Mouse (Mus musculus) hindbrain, embryonic 13.5 days (tissue): ENCODE measurements around the gene Cox16. TPM values are rescaled to one million over a fixed set of nuclear protein-coding genes. Genes with fewer than 3 reads are reported as not detected.

Experiments used
- ATAC-seq: fragments of 200-750 bp; cut with Nextera tagmentation; 2 replicates; pipeline ENCODE4 v1.8.0; 2017; ENCODE audit warnings: moderate TSS enrichment; ENCODE audit not compliant: low FRiP score
- H3K27ac ChIP-seq: fragments of 300-500 bp; sonication (generic); 2 replicates; pipeline ENCODE4 v1.5.1; 2015; ENCODE audit warnings: inconsistent platforms, mild to moderate bottlenecking, moderate library complexity
- H3K27me3 ChIP-seq: fragments of 300-500 bp; sonication (generic); 2 replicates; pipeline ENCODE4 v1.6.1; 2015; ENCODE audit warnings: mild to moderate bottlenecking, inconsistent platforms
- H3K36me3 ChIP-seq: fragments of 300-500 bp; sonication (generic); 2 replicates; pipeline ENCODE4 v1.6.1; 2015; ENCODE audit warnings: mild to moderate bottlenecking, inconsistent platforms
- H3K4me1 ChIP-seq: fragments of 300-500 bp; sonication (generic); replicated peaks from 2 replicates; pipeline ENCODE4 v1.6.1; 2015; ENCODE audit warnings: inconsistent platforms
- H3K4me2 ChIP-seq: fragments of 300-500 bp; sonication (generic); 2 replicates; pipeline ENCODE4 v1.6.1; 2015; ENCODE audit warnings: inconsistent platforms, mild to moderate bottlenecking, moderate library complexity
- H3K4me3 ChIP-seq: fragments of 300-500 bp; sonication (generic); 2 replicates; pipeline ENCODE4 v1.5.1; 2015; ENCODE audit warnings: mild to moderate bottlenecking, inconsistent platforms
- H3K9ac ChIP-seq: fragments of 300-500 bp; sonication (generic); 2 replicates; pipeline ENCODE4 v1.6.1; 2015; ENCODE audit warnings: mild to moderate bottlenecking, inconsistent platforms
- H3K9me3 ChIP-seq: fragments of 300-500 bp; sonication (generic); 2 replicates; pipeline ENCODE4 v1.6.1; 2016; ENCODE audit warnings: inconsistent platforms
- WGBS: fragments of 180-500 bp; shearing (Covaris S2); methylation state at CpG from one replicate; pipeline ENCODE4 v1.1.7; 2015; 5-methylcytosine and 5-hydroxymethylcytosine counted together
- polyA plus RNA-seq: library from polyadenylated mRNA; unstranded; fragments of >200 nt; fragmentation: Nextera tagmentation; extraction: Ambion mirVana; gene quantifications from 2 replicates; pipeline ENCODE4 v1.2.1, GENCODE M21; 2015

Cox16 gene
- polyA plus RNA-seq, 1 experiment from 2014 or later, result 142 TPM

- Histone ChIP-seq H3K27me3 (no peaks in the 10 kb centered on the region), H3K4me3 (no peak overlapping the region), H3K4me1 (peaks cover 11% of the 10 kb centered on the region), H3K9ac (no peak overlapping the region), H3K27ac (no peak overlapping the region), H3K9me3 (no peaks in the 10 kb centered on the region; the same call in 1 of the 2 replicates), H3K4me2 (no peak overlapping the region), H3K36me3 (peaks cover 22% of the 10 kb centered on the region)
- no peak for ATAC-seq
- 11% methylated on average over 2 of the region's 2 CpGs for WGBS
Observed at GRCm38 (mm10) chr12:81317811-81318210, 167.1 kb downstream of the Cox16 start.

- peaks cover 22% of the 10 kb centered on the region for H3K36me3 ChIP-seq
- H3K4me1 ChIP-seq, result peaks cover 6% of the 10 kb centered on the region
- no peak for ATAC-seq
- no peak overlapping the region for H3K27ac ChIP-seq
- H3K4me2 ChIP-seq, result no peak overlapping the region
- no peak overlapping the region for H3K4me3 ChIP-seq
- no peak overlapping the region for H3K9ac ChIP-seq
- H3K27me3 ChIP-seq, result no peaks in the 10 kb centered on the region
- H3K9me3 ChIP-seq, result no peaks in the 10 kb centered on the region; the same call in 1 of the 2 replicates
- 89% methylated on average over 5 of the region's 5 CpGs for WGBS
Observed at GRCm38 (mm10) chr12:81315953-81316352, 169.0 kb downstream of the Cox16 start.

Other genes with a start within 250 kb of the Cox16 start
- 4.9 and 5.2 TPM in 2 replicates for gene Slc8a3, start 151.9 kb downstream of the Cox16 start, polyA plus RNA-seq
- gene Gm4787, start 105.7 kb downstream of the Cox16 start, polyA plus RNA-seq, result 0.34 and 0.48 TPM in 2 replicates
- gene Adam4, start 63.2 kb downstream of the Cox16 start, polyA plus RNA-seq, result 0.50 and 0.61 TPM in 2 replicates
- gene Gm20498, start 47.8 kb upstream of the Cox16 start, polyA plus RNA-seq, result 32.0 and 37.7 TPM in 2 replicates
- 37.5 and 39.7 TPM in 2 replicates for gene Synj2bp, start 47.8 kb upstream of the Cox16 start, polyA plus RNA-seq
- 0.93 and 1.00 TPM in 2 replicates for gene Adam21, start 83.3 kb upstream of the Cox16 start, polyA plus RNA-seq
- gene Med6, start 109.9 kb upstream of the Cox16 start, polyA plus RNA-seq, result 50.1 and 51.9 TPM in 2 replicates
- 8.7 and 9.6 TPM in 2 replicates for gene Ttc9, start 146.1 kb upstream of the Cox16 start, polyA plus RNA-seq